In the genomic region with DNA sequence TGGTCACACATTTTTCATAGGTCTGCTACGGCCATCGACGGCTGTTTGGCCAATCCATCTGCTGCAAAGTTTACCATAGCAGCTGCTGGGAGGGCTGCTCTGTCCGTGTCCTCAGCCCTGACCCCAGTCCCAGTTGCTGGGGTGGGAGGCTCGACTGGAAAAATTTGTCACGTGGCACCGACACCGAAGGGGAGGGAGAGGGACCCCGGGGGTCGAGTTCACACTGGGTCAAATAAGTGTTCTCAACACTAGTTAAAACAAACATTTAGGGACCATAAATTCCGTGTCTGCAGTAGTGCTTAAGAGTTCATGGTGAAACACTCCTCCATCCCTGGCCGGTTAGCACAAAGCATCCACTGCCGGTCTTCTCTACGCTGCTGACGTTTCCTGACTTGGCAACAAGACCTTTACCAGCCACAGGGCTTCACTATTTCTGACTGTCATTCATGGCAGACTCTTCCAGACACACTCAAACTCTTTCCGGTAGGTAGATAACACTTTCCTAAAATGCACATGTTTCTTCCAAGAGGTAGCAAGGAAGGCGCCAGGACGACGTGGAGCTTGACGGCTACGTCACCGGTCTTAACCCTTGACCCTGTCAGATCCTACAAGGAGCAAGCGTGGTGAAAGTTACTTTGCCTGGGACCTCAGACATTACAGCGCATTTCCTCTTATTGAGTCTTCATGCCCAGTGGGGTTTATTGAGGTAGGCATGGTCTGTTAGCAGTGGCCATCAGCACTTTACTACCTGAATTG, we compare ENCODE assay signal across 14 mouse cellular contexts. TPM values are rescaled to one million over a fixed set of nuclear protein-coding genes. Genes with fewer than 3 reads are reported as not detected.
DNase-seq lines count a peak whose midpoint lies in the region; ATAC-seq and TF ChIP-seq lines count a peak whose summit lies in the region.
"Had no signal": no experiment of that assay in that cellular context is flagged by ENCODE, and none has a peak within 500 bp of the region (broad histone marks: within the 10 kb centered on the region; RNA-seq: fewer than 3 reads in every experiment).

No protein-coding gene starts in this region.

- H3K36me3 ChIP-seq in lung, postnatal 0 days (ENCODE audit: insufficient read depth, low read length), result no peaks in the 10 kb centered on the region
- H3K36me3 ChIP-seq in stomach, embryonic 16.5 days (ENCODE audit: control insufficient read depth, insufficient read depth, low read length), result no peaks in the 10 kb centered on the region
- no peaks in the 10 kb centered on the region for H3K36me3 ChIP-seq in hindbrain, embryonic 10.5 days
- no peaks in the 10 kb centered on the region for H3K36me3 ChIP-seq in hindbrain, embryonic 12.5 days
- H3K36me3 ChIP-seq: midbrain, embryonic 13.5 days had no signal

- H3K4me1 ChIP-seq in lung, postnatal 0 days (ENCODE audit: insufficient read depth, low read depth, low read length), result no peaks in the 10 kb centered on the region
- H3K4me1 ChIP-seq in stomach, embryonic 16.5 days (ENCODE audit: control insufficient read depth, insufficient read depth, low read length), result peaks cover 24% of the 10 kb centered on the region
- H3K4me1 ChIP-seq in hindbrain, embryonic 10.5 days (replicated peaks), result peaks cover 16% of the 10 kb centered on the region
- peaks cover 5% of the 10 kb centered on the region for H3K4me1 ChIP-seq in hindbrain, embryonic 12.5 days

- no peaks in the 10 kb centered on the region for H3K9me3 ChIP-seq in lung, postnatal 0 days (ENCODE audit: low read length)
- no peaks in the 10 kb centered on the region for H3K9me3 ChIP-seq in stomach, embryonic 16.5 days (replicated peaks; ENCODE audit: control insufficient read depth, low read length)
- H3K9me3 ChIP-seq in hindbrain, embryonic 10.5 days, result no peaks in the 10 kb centered on the region
- no peaks in the 10 kb centered on the region for H3K9me3 ChIP-seq in hindbrain, embryonic 12.5 days (replicated peaks)
- H3K9me3 ChIP-seq: midbrain, embryonic 13.5 days had no signal

- no peak overlapping the region for H3K4me3 ChIP-seq in gastrocnemius, adult 2 months
- H3K4me3 ChIP-seq in lung, postnatal 0 days (ENCODE audit: low read depth, low read length), result no peak overlapping the region
- H3K4me3 ChIP-seq in stomach, embryonic 16.5 days (replicated peaks; ENCODE audit: low read length), result no peak overlapping the region
- no peak overlapping the region for H3K4me3 ChIP-seq in hindbrain, embryonic 10.5 days
- H3K4me3 ChIP-seq in hindbrain, embryonic 12.5 days, result no peak overlapping the region
- H3K4me3 ChIP-seq: erythroblast, embryonic 14.5 days; midbrain, embryonic 13.5 days had no signal

- no peak for TF ChIP-seq EP300 in lung, postnatal 0 days (IDR thresholded peaks at IDR 0.05)

- peak; percentile 40 for ATAC-seq in lung, postnatal 0 days
- peak; percentile 42; the same call in 1 of the 2 replicates for ATAC-seq in stomach, embryonic 16.5 days (ENCODE audit: insufficient read depth, low FRiP score)
- ATAC-seq in hindbrain, embryonic 12.5 days (ENCODE audit: low FRiP score), result no peak
- ATAC-seq: Patski had no signal

- no peak overlapping the region for H3K4me2 ChIP-seq in lung, postnatal 0 days (replicated peaks; ENCODE audit: low read depth, low read length)
- no peak overlapping the region for H3K4me2 ChIP-seq in stomach, embryonic 16.5 days (ENCODE audit: low read depth, low read length)
- H3K4me2 ChIP-seq in hindbrain, embryonic 12.5 days (replicated peaks), result no peak overlapping the region
- H3K4me2 ChIP-seq: midbrain, embryonic 13.5 days had no signal

- H3K9ac ChIP-seq in lung, postnatal 0 days (replicated peaks; ENCODE audit: low read depth), result no peak overlapping the region
- no peak overlapping the region for H3K9ac ChIP-seq in stomach, embryonic 16.5 days (ENCODE audit: low read length)
- no peak overlapping the region for H3K9ac ChIP-seq in hindbrain, embryonic 12.5 days
- H3K9ac ChIP-seq: midbrain, embryonic 13.5 days had no signal

- intact Hi-C loops in gastrocnemius, adult 2 months (cut with DNase I), result no loop called here

- DNase-seq in gastrocnemius, adult 2 months, result peak; percentile 49
- DNase-seq in gastrocnemius, adult 18-20 months (ENCODE audit: low spot score), result no peak
- peak; percentile 43 for DNase-seq in lung, postnatal 0 days (ENCODE audit: low spot score)
- DNase-seq in lung, postnatal 14 days, result no peak
- peak; percentile 73 for DNase-seq in kidney, postnatal 10 days
- DNase-seq in hindbrain, embryonic 10.5 days (ENCODE audit: low spot score), result no peak
- DNase-seq: adrenal gland, postnatal 25 days; B cell, adult 2 months; cerebellum, adult 8-10 months had no signal

- H3K27me3 ChIP-seq in lung, postnatal 0 days (replicated peaks; ENCODE audit: insufficient read depth, low read length), result no peaks in the 10 kb centered on the region
- no peaks in the 10 kb centered on the region for H3K27me3 ChIP-seq in stomach, embryonic 16.5 days (ENCODE audit: control insufficient read depth, insufficient read depth, low read length)
- peaks cover 5% of the 10 kb centered on the region; the same call in 1 of the 2 replicates for H3K27me3 ChIP-seq in hindbrain, embryonic 10.5 days (ENCODE audit: insufficient read depth, poor library complexity, severe bottlenecking)
- no peaks in the 10 kb centered on the region for H3K27me3 ChIP-seq in hindbrain, embryonic 12.5 days
- H3K27me3 ChIP-seq: midbrain, embryonic 13.5 days; Patski had no signal

- TF ChIP-seq CTCF in gastrocnemius, adult 2 months (IDR thresholded peaks at IDR 0.05), result no peak
- no peak for TF ChIP-seq CTCF in lung, postnatal 0 days (IDR thresholded peaks at IDR 0.05)

- peak overlapping the region; percentile 40; the same call in 1 of the 2 replicates for H3K27ac ChIP-seq in gastrocnemius, adult 2 months
- H3K27ac ChIP-seq in lung, postnatal 0 days (ENCODE audit: low read length), result no peak overlapping the region
- H3K27ac ChIP-seq in stomach, embryonic 16.5 days (ENCODE audit: low read length), result no peak overlapping the region; the same call in 1 of the 2 replicates
- H3K27ac ChIP-seq in hindbrain, embryonic 10.5 days, result no peak overlapping the region
- no peak overlapping the region for H3K27ac ChIP-seq in hindbrain, embryonic 12.5 days
- H3K27ac ChIP-seq: midbrain, embryonic 13.5 days had no signal

- WGBS in lung, postnatal 0 days, result 43% methylated on average over 24 of the region's 24 CpGs
- 45% methylated on average over 24 of the region's 24 CpGs for WGBS in stomach, embryonic 16.5 days
- 73% methylated on average over 24 of the region's 24 CpGs for WGBS in hindbrain, embryonic 10.5 days
- 69% methylated on average over 24 of the region's 24 CpGs for WGBS in hindbrain, embryonic 12.5 days

RNA-seq across cellular contexts. Expression of gene Ltbp1, which starts 9.4 kb away (rescaled TPM):
- 10 to 100 TPM in 1 of 2 experiments, 1 to 10 TPM in 1; 8.9 to 11.0 TPM for total RNA-seq in gastrocnemius, adult 2 months (2021)
- total RNA-seq in gastrocnemius, adult 18-20 months (2021), result 1 to 10 TPM; 6.5 to 8.6 TPM
- polyA plus RNA-seq in lung, postnatal 0 days (2015; fragmentation: Nextera tagmentation; extraction: Ambion mirVana), result 24.0 and 27.1 TPM in 2 replicates
- 30.1 and 30.4 TPM in 2 replicates for polyA plus RNA-seq in stomach, embryonic 16.5 days (2015; fragmentation: Nextera tagmentation; extraction: Ambion mirVana)
- polyA plus RNA-seq in hindbrain, embryonic 10.5 days (2016; fragmentation: Nextera tagmentation; extraction: Ambion mirVana), result 4.8 and 5.0 TPM in 2 replicates
- 11.3 and 12.0 TPM in 2 replicates for polyA plus RNA-seq in hindbrain, embryonic 12.5 days (2016; fragmentation: Nextera tagmentation; extraction: Ambion mirVana)

Comparison
In these comparisons a context has a peak if more than half of its experiments do, and no peak if none do; other contexts are left out.
1. DNase-seq: peak in gastrocnemius, adult 2 months (single experiment), lung, postnatal 0 days (single experiment) and kidney, postnatal 10 days (single experiment); none in gastrocnemius, adult 18-20 months (single experiment), lung, postnatal 14 days (single experiment) and hindbrain, embryonic 10.5 days (single experiment).